Mouse (Mus musculus) MEL (cell line): ENCODE data around the gene Hacd3. TPM values are rescaled to one million over a fixed set of nuclear protein-coding genes. Genes with fewer than 3 reads are reported as not detected.

Experiments used
- DNase-seq: peaks from one replicate; pipeline ENCODE4 v3.0.0; 2011; ENCODE audit warnings: low read depth, low spot score
- H3K27ac ChIP-seq: 2 replicates; pipeline ENCODE4 v1.5.1; 2012; ENCODE audit warnings: low read depth, mild to moderate bottlenecking, control low read depth, low read length, moderate library complexity; ENCODE audit not compliant: control insufficient read depth
- H3K27me3 ChIP-seq, 2 experiments: fragments of 150-350 bp in 1 of 2; sonication (generic) in 1 of 2; 2 replicates each; pipeline ENCODE4 v1.6.1; 2012; ENCODE audit warnings: low read length in 2 of 2, mild to moderate bottlenecking in 2 of 2, improper control_type of control experiment in 1 of 2, moderate library complexity in 1 of 2; ENCODE audit not compliant: insufficient read depth in 2 of 2, control insufficient read depth in 1 of 2
- H3K36me3 ChIP-seq, 2 experiments: 2 replicates each; pipeline ENCODE4 v1.6.1; 2012 to 2014; ENCODE audit warnings: low read length in 2 of 2, improper control_type of control experiment in 1 of 2, inconsistent platforms in 1 of 2, mild to moderate bottlenecking in 1 of 2; ENCODE audit not compliant: insufficient read depth in 2 of 2, control insufficient read depth in 1 of 2
- H3K4me1 ChIP-seq, 2 experiments: fragments of 150-350 bp in 1 of 2; sonication (generic) in 1 of 2; 2 replicates each; pipeline ENCODE4 v1.6.1; 2012; ENCODE audit warnings: low read length in 2 of 2, improper control_type of control experiment in 1 of 2, mild to moderate bottlenecking in 1 of 2; ENCODE audit not compliant: insufficient read depth in 2 of 2, control insufficient read depth in 1 of 2
- H3K4me3 ChIP-seq, 2 experiments: fragments of 150-350 bp in 1 of 2; sonication (generic) in 1 of 2; 2 replicates each; pipeline ENCODE4 v1.5.1; 2012; ENCODE audit warnings: low read depth in 2 of 2, low read length in 2 of 2, mild to moderate bottlenecking in 2 of 2, moderate library complexity in 2 of 2, control low read depth in 1 of 2, improper control_type of control experiment in 1 of 2; ENCODE audit not compliant: control insufficient read depth in 1 of 2, insufficient read depth in 1 of 2
- H3K79me2 ChIP-seq: 2 replicates; pipeline ENCODE4 v1.6.1; 2012; ENCODE audit warnings: mild to moderate bottlenecking, low read length, moderate library complexity; ENCODE audit not compliant: control insufficient read depth, poor library complexity, insufficient read depth
- H3K9ac ChIP-seq: 2 replicates; pipeline ENCODE4 v1.6.1; 2012; ENCODE audit warnings: low read depth, mild to moderate bottlenecking, control low read depth, low read length, moderate library complexity; ENCODE audit not compliant: control insufficient read depth, poor library complexity, severe bottlenecking
- H3K9me3 ChIP-seq: fragments of 150-350 bp; sonication (generic); replicated peaks from 2 replicates; pipeline ENCODE4 v1.6.1; 2012; ENCODE audit warnings: mild to moderate bottlenecking, low read length, improper control_type of control experiment, moderate library complexity; ENCODE audit not compliant: insufficient read depth
- CHD2 ChIP-seq: IDR thresholded peaks from 2 replicates; pipeline ENCODE4 v1.6.1; 2011; ENCODE audit warnings: low read length, improper control_type of control experiment
- CTCF ChIP-seq, 3 experiments: IDR thresholded peaks in 2 of 3; conservative IDR thresholded peaks in 1 of 3; 2 replicates each; pipeline ENCODE4 v1.5.1; 2011 to 2012; ENCODE audit warnings: low read length in 3 of 3, low read depth in 2 of 3, mild to moderate bottlenecking in 2 of 3, improper control_type of control experiment in 1 of 3, inconsistent platforms in 1 of 3, mixed read lengths in 1 of 3, moderate library complexity in 1 of 3; ENCODE audit not compliant: control insufficient read depth in 1 of 3, insufficient read depth in 1 of 3, poor library complexity in 1 of 3, severe bottlenecking in 1 of 3
- ELF1 ChIP-seq: IDR thresholded peaks from 2 replicates; pipeline ENCODE4 v1.6.1; 2014; ENCODE audit warnings: low read depth, mild to moderate bottlenecking, inconsistent platforms, low read length, improper control_type of control experiment, moderate library complexity
- EP300 ChIP-seq, 2 experiments: IDR thresholded peaks; 2 replicates each; pipeline ENCODE4 v1.6.1; 2011; ENCODE audit warnings: improper control_type of control experiment in 2 of 2, low read length in 2 of 2, low read depth in 1 of 2, mild to moderate bottlenecking in 1 of 2
- ETS1 ChIP-seq: IDR thresholded peaks from 2 replicates; pipeline ENCODE4 v1.6.1; 2012; ENCODE audit warnings: low read depth, mild to moderate bottlenecking, inconsistent platforms, low read length, improper control_type of control experiment, moderate library complexity
- GABPA ChIP-seq: IDR thresholded peaks from 2 replicates; pipeline ENCODE4 v1.6.1; 2012; ENCODE audit warnings: low read depth, mild to moderate bottlenecking, inconsistent platforms, low read length, improper control_type of control experiment, moderate library complexity
- HCFC1 ChIP-seq: IDR thresholded peaks from 2 replicates; pipeline ENCODE4 v1.6.1; 2012; ENCODE audit warnings: low read depth, mild to moderate bottlenecking, inconsistent platforms, low read length, improper control_type of control experiment, moderate library complexity
- JUND ChIP-seq: IDR thresholded peaks from 2 replicates; pipeline ENCODE4 v1.6.1; 2011; ENCODE audit warnings: low read depth, mild to moderate bottlenecking, improper control_type of control experiment, low read length
- KAT2A ChIP-seq: conservative IDR thresholded peaks from 2 replicates; pipeline ENCODE4 v1.6.1; 2012; ENCODE audit warnings: low read depth, low read length, improper control_type of control experiment, inconsistent platforms
- MAX ChIP-seq: IDR thresholded peaks from 2 replicates; pipeline ENCODE4 v1.6.1; 2011; ENCODE audit warnings: low read length, improper control_type of control experiment
- MAZ ChIP-seq: IDR thresholded peaks from 2 replicates; pipeline ENCODE4 v1.6.1; 2012; ENCODE audit warnings: low read depth, mild to moderate bottlenecking, inconsistent platforms, low read length, improper control_type of control experiment
- MXI1 ChIP-seq: IDR thresholded peaks from 2 replicates; pipeline ENCODE4 v1.6.1; 2011; ENCODE audit warnings: mild to moderate bottlenecking, low read depth, low read length, improper control_type of control experiment
- MYB ChIP-seq: IDR thresholded peaks from 2 replicates; pipeline ENCODE4 v1.6.1; 2011; ENCODE audit warnings: mild to moderate bottlenecking, low read depth, low read length, improper control_type of control experiment
- MYC ChIP-seq: IDR thresholded peaks from 2 replicates; pipeline ENCODE4 v1.6.1; 2011; ENCODE audit warnings: low read depth, mild to moderate bottlenecking, low read length, improper control_type of control experiment, moderate library complexity
- NRF1 ChIP-seq: IDR thresholded peaks from 2 replicates; pipeline ENCODE4 v1.6.1; 2014; ENCODE audit warnings: low read depth, mild to moderate bottlenecking, inconsistent platforms, low read length, improper control_type of control experiment, moderate library complexity; ENCODE audit not compliant: poor library complexity, insufficient read depth, severe bottlenecking
- POLR2AphosphoS5 ChIP-seq: IDR thresholded peaks from 2 replicates; pipeline ENCODE4 v1.6.1; 2012; ENCODE audit warnings: low read depth, borderline replicate concordance, mild to moderate bottlenecking, inconsistent platforms, low read length, moderate library complexity, mixed read lengths
- RAD21 ChIP-seq: IDR thresholded peaks from 2 replicates; pipeline ENCODE4 v1.6.1; 2011; ENCODE audit warnings: mild to moderate bottlenecking, low read depth, low read length, improper control_type of control experiment
- RCOR1 ChIP-seq: IDR thresholded peaks from 2 replicates; pipeline ENCODE4 v1.6.1; 2012; ENCODE audit warnings: low read depth, mild to moderate bottlenecking, inconsistent platforms, low read length, improper control_type of control experiment
- SIN3A ChIP-seq: IDR thresholded peaks from 2 replicates; pipeline ENCODE4 v1.6.1; 2012; ENCODE audit warnings: low read length, improper control_type of control experiment, inconsistent platforms
- SMC3 ChIP-seq: IDR thresholded peaks from 2 replicates; pipeline ENCODE4 v1.6.1; 2011; ENCODE audit warnings: low read depth, low read length, improper control_type of control experiment
- TAL1 ChIP-seq: IDR thresholded peaks from 2 replicates; pipeline ENCODE4 v1.6.1; 2012; ENCODE audit warnings: mild to moderate bottlenecking, inconsistent platforms, low read length, moderate library complexity, mixed read lengths
- UBTF ChIP-seq: IDR thresholded peaks from 2 replicates; pipeline ENCODE4 v1.6.1; 2012; ENCODE audit warnings: low read depth, mild to moderate bottlenecking, inconsistent platforms, low read length, improper control_type of control experiment, moderate library complexity, borderline replicate concordance; ENCODE audit not compliant: insufficient read depth
- USF1 ChIP-seq: IDR thresholded peaks from 2 replicates; pipeline ENCODE4 v1.6.1; 2014; ENCODE audit warnings: low read depth, mild to moderate bottlenecking, inconsistent platforms, low read length, improper control_type of control experiment, moderate library complexity
- ZC3H11A ChIP-seq: IDR thresholded peaks from 2 replicates; pipeline ENCODE4 v1.6.1; 2012; ENCODE audit warnings: low read depth, mild to moderate bottlenecking, inconsistent platforms, low read length, improper control_type of control experiment
- ZKSCAN1 ChIP-seq: IDR thresholded peaks from 2 replicates; pipeline ENCODE4 v1.6.1; 2012; ENCODE audit warnings: low read depth, mild to moderate bottlenecking, inconsistent platforms, low read length, improper control_type of control experiment, moderate library complexity
- ZNF384 ChIP-seq: IDR thresholded peaks from 2 replicates; pipeline ENCODE4 v1.6.1; 2012; ENCODE audit warnings: low read depth, mild to moderate bottlenecking, inconsistent platforms, low read length, improper control_type of control experiment
- polyA plus RNA-seq, 2 experiments: library from polyadenylated mRNA; stranded (reverse) in 1 of 2; unstranded in 1 of 2; fragments of >175 nt in 1 of 2; fragments of >200 nt in 1 of 2; gene quantifications; 2 replicates each; pipeline versions ENCODE4 v1.2.1 to v1.2.4; 2012; ENCODE audit warnings: low replicate concordance in 2 of 2, low read depth in 1 of 2; ENCODE audit not compliant: insufficient read length in 2 of 2, insufficient read depth in 1 of 2, missing spikeins in 1 of 2
- total RNA-seq: library from RNA; depleted of rRNA; stranded (reverse); fragments of 300-350 nt; gene quantifications from 2 replicates; pipeline ENCODE4 v1.2.3, GENCODE M21; 2012

The Hacd3 gene
- total and polyA plus RNA-seq, 3 experiments: 47.3 to 340 (median 57.9) TPM

DNA sequence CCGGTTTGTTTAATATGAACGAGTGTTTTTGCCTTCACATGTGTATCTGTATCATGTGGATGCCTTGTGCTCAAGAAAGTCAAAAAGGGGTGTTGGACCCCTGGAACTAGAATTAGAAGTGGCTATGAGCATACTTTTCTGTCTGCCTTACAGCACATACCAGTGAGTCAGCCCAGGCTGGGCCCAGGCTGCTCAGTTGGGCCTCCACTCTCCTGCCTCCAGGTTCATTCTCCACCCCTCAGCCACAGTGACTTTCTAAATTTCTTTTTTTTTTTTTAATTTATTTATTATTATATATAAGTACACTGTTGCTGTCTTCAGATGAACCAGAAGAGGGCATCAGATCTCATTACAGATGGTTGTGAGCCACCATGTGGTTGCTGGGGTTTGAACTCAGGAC lies 81.7 kb downstream of the Hacd3 start:
- Histone ChIP-seq H3K9me3 (no peaks in the 10 kb centered on the region), H3K27me3 (no peaks in the 10 kb centered on the region), H3K9ac (no peak overlapping the region), H3K36me3 (peaks cover 0 to 16% of the 10 kb centered on the region in 2 experiments; a peak in 2 of 4 replicates), H3K4me3 (no peak overlapping the region), H3K27ac (no peak overlapping the region), H3K4me1 (peaks cover 12 to 38% of the 10 kb centered on the region in 2 experiments; a peak in 3 of 4 replicates), H3K79me2 (no peaks in the 10 kb centered on the region)
- peak; percentile 32 for DNase-seq
- no peak for TF ChIP-seq JUND
- no peak for TF ChIP-seq POLR2AphosphoS5
- no peak for TF ChIP-seq RAD21
- TF ChIP-seq ZC3H11A: peak; percentile 7; the same call in 1 of the 2 replicates
- no peak for TF ChIP-seq RCOR1
- no peak for TF ChIP-seq EP300 (IDR thresholded peaks at IDR 0.05; ENCODE audit: low read depth in 1 of 2, low read length in 2 of 2)
- TF ChIP-seq CHD2: no peak
- TF ChIP-seq ZNF384: peak; percentile 64
- no peak for TF ChIP-seq MAZ
- no peak for TF ChIP-seq GABPA
- TF ChIP-seq SMC3: 0 out of 2 replicates have a peak, but pooled peaks have one; percentile 27
- no peak for TF ChIP-seq ELF1
- no peak for TF ChIP-seq MYB
- TF ChIP-seq HCFC1: no peak
- peak; percentile 5 to 38 (median 17); a peak in 2 of 6 replicates for TF ChIP-seq CTCF (IDR thresholded peaks at IDR 0.05 in 2 of 3, conservative IDR thresholded peaks at IDR 0.05 in 1 of 3; ENCODE audit: control insufficient read depth in 1 of 3, insufficient read depth in 1 of 3, low read depth in 2 of 3, low read length in 3 of 3, poor library complexity in 1 of 3, severe bottlenecking in 1 of 3)
- TF ChIP-seq MAX: no peak
- no peak for TF ChIP-seq MYC
- TF ChIP-seq TAL1: no peak
- no peak for TF ChIP-seq ZKSCAN1
- TF ChIP-seq UBTF: no peak

DNA sequence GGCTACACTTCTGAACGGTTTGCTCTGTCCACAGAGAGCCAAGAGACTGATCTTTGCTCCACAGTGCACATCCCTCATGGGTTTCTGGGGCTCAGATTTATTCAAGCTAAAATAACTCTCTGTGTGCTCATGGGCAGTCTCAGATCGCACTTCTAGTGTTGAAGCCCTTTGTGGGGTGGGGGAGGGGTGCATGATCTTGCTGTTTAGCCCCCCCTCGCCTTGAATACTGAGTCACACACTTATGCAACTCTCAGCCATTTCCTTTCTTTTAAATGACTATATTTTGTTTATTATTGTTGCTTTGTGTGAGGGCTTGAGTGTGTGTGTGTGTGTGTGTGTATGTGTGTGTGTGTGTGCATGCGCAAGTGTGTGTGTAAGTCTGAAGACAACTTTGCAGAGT lies 82.2 kb downstream of the Hacd3 start:
- Histone ChIP-seq H3K36me3 (peaks cover 0 to 16% of the 10 kb centered on the region in 2 experiments; a peak in 2 of 4 replicates), H3K27ac (no peak overlapping the region; the same call in 1 of the 2 replicates), H3K4me1 (peaks cover 12 to 40% of the 10 kb centered on the region in 2 experiments; a peak in 3 of 4 replicates), H3K79me2 (no peaks in the 10 kb centered on the region), H3K9ac (peak overlapping the region; percentile 55), H3K9me3 (no peaks in the 10 kb centered on the region), H3K4me3 (peak overlapping the region; percentile 47 to 50), H3K27me3 (no peaks in the 10 kb centered on the region)
- TF ChIP-seq UBTF: no peak
- TF ChIP-seq MXI1: no peak
- no peak for TF ChIP-seq NRF1
- TF ChIP-seq GABPA: no peak
- TF ChIP-seq MYC: no peak
- no peak for TF ChIP-seq USF1
- TF ChIP-seq MAZ: no peak
- TF ChIP-seq ETS1: no peak
- TF ChIP-seq SIN3A: no peak
- TF ChIP-seq CHD2: no peak
- TF ChIP-seq KAT2A: no peak
- TF ChIP-seq JUND: no peak
- no peak for TF ChIP-seq TAL1
- TF ChIP-seq ZKSCAN1: no peak
- DNase-seq: peak; percentile 43
